In genomic region chr13:29913061-29913460, GRCm38 (mm10) we compare ENCODE assay signal across 16 mouse cellular contexts.
"Had no signal": no experiment of that assay in that cellular context is flagged by ENCODE, and none has a peak within 500 bp of the region (broad histone marks: within the 10 kb centered on the region; RNA-seq: fewer than 3 reads in every experiment).

No protein-coding gene starts in this region.

- H3K4me1 ChIP-seq: lung, embryonic 15.5 days; midbrain, embryonic 13.5 days; midbrain, embryonic 15.5 days; neural tube, embryonic 12.5 days had no signal

- DNase-seq: lung, adult 2 months; lung, postnatal 14 days; lung, postnatal 36 days; right cerebral cortex, postnatal 14 days; spleen, adult 18-20 months; thymus, adult 18-20 months; thymus, postnatal 14 days; thymus, postnatal 36 days had no signal

- H3K4me2 ChIP-seq: lung, embryonic 15.5 days; midbrain, embryonic 11.5 days; midbrain, embryonic 13.5 days; midbrain, embryonic 15.5 days; neural tube, embryonic 12.5 days had no signal

- H3K9ac ChIP-seq: lung, embryonic 15.5 days; midbrain, embryonic 13.5 days; midbrain, embryonic 15.5 days; neural tube, embryonic 12.5 days had no signal

- H3K4me3 ChIP-seq: lung, embryonic 15.5 days; megakaryocyte, embryonic 14.5 days; midbrain, embryonic 13.5 days; midbrain, embryonic 15.5 days; neural tube, embryonic 12.5 days had no signal

- ATAC-seq: lung, postnatal 0 days; midbrain, embryonic 13.5 days; midbrain, embryonic 15.5 days had no signal

- H3K27me3 ChIP-seq: lung, embryonic 15.5 days; megakaryocyte, embryonic 14.5 days; midbrain, embryonic 13.5 days; midbrain, embryonic 15.5 days; neural tube, embryonic 12.5 days had no signal

- H3K9me3 ChIP-seq: lung, embryonic 15.5 days; megakaryocyte, embryonic 14.5 days; midbrain, embryonic 13.5 days; midbrain, embryonic 15.5 days; neural tube, embryonic 12.5 days had no signal

- H3K27ac ChIP-seq: lung, embryonic 15.5 days; macrophage; midbrain, embryonic 13.5 days; midbrain, embryonic 15.5 days; neural tube, embryonic 12.5 days had no signal
